Mouse (Mus musculus): ENCODE measurements around the gene 2410137M14Rik.

GRCm38 (mm10) chr17:36961125-36961524, 19.9 kb downstream of the 2410137M14Rik start:
- TF ChIP-seq CTCF (IDR thresholded peaks at IDR 0.05; ENCODE audit: low read depth, low read length) = no peak
- TF ChIP-seq POLR2A (IDR thresholded peaks at IDR 0.05; ENCODE audit: borderline replicate concordance, low read depth, low read length) = no peak

All from bone marrow macrophage, adult 2 months (primary cell).